Mouse (Mus musculus) thymus, adult 2 months (tissue): ENCODE measurements around the gene Ranbp6.

Source experiments
- CTCF ChIP-seq: fragments of 200-500 bp; IDR thresholded peaks from 2 replicates; pipeline ENCODE4 v1.5.1; 2012; ENCODE audit warnings: mild to moderate bottlenecking, control low read depth, low read length, moderate library complexity, borderline replicate concordance; ENCODE audit not compliant: control insufficient read depth, poor library complexity, insufficient read depth; ENCODE audit errors: extremely low read depth
- POLR2A ChIP-seq: fragments of 200-500 bp; IDR thresholded peaks from 2 replicates; pipeline ENCODE4 v1.6.1; 2012; ENCODE audit warnings: mild to moderate bottlenecking, low read length, control low read depth, moderate library complexity; ENCODE audit not compliant: control insufficient read depth, poor library complexity, insufficient read depth; ENCODE audit errors: extremely low read depth

DNA sequence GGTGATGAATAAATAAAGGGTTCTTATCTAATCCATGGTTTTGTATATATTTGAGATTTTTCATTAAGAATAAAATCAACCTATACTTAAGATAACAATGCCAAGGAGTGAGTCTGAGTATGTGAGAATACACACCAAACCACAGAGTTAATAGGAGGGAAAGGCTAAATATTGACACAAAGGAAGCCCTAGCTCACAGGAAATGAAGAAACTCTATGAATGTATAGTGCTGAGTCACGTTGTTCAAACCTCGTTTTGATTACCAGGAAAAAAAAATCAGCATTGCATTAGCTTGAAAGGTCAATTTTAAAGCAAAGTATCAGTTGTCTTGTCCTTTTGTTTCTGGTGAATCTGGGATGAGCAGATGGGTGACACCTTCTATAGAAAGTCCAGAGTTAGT is 12.2 kb upstream of the Ranbp6 start:
- TF ChIP-seq CTCF (no peak), POLR2A (no peak)
